Mouse (Mus musculus) bone marrow macrophage, adult 2 months (primary cell): Measurements from ENCODE around the gene Atmin.

Source experiments
- CTCF ChIP-seq: IDR thresholded peaks from 2 replicates; pipeline ENCODE4 v1.5.1; 2012; ENCODE audit warnings: low read depth, mild to moderate bottlenecking, low read length, moderate library complexity
- POLR2A ChIP-seq: IDR thresholded peaks from 2 replicates; pipeline ENCODE4 v1.6.1; 2012; ENCODE audit warnings: mild to moderate bottlenecking, low read depth, low read length, borderline replicate concordance

DNA sequence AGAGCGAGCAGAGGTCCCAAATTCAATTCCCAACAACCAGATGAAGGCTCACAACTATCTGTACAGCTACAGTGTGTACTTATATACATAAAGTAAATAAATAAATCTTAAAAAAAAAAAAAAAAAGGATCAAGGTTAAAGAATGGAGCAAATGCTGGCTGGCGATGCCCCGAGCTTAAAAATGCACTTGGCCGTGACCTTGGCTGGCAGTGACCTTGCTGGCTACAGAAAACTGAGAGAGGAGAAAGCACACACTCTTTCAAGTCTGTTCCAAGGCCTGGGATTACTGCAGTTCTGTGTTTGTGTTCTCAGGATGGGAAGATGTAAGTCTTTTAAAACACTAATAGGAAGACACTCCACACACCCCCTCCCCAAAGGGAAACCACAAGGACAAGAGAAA is 38.5 kb upstream of the Atmin start:
- TF ChIP-seq POLR2A (no peak), CTCF (no peak)
